Mouse (Mus musculus) hindbrain, embryonic 16.5 days (tissue): ENCODE results near the gene Ncoa4. TPM values are rescaled to one million over a fixed set of nuclear protein-coding genes. Genes with fewer than 3 reads are reported as not detected.
"Not testable (repeated sequence)": the region's sequence is repeated elsewhere in the genome, so short reads cannot be mapped to it uniquely, and the experiment has no call there.

Experiments used
- ATAC-seq: fragments of 200-750 bp; cut with Nextera tagmentation; 2 replicates; pipeline ENCODE4 v1.8.0; 2017; ENCODE audit warnings: moderate TSS enrichment, moderate library complexity
- H3K27ac ChIP-seq: fragments of 300-500 bp; sonication (generic); 2 replicates; pipeline ENCODE4 v1.5.1; 2014; ENCODE audit warnings: low read depth, mild to moderate bottlenecking, control low read depth, low read length, moderate library complexity
- H3K27me3 ChIP-seq: fragments of 300-500 bp; sonication (generic); replicated peaks from 2 replicates; pipeline ENCODE4 v1.6.1; 2014; ENCODE audit warnings: low read length; ENCODE audit not compliant: control insufficient read depth, insufficient read depth
- H3K36me3 ChIP-seq: fragments of 300-500 bp; sonication (generic); 2 replicates; pipeline ENCODE4 v1.6.1; 2014; ENCODE audit warnings: mild to moderate bottlenecking, low read length, moderate library complexity, mixed read lengths; ENCODE audit not compliant: control insufficient read depth, insufficient read depth
- H3K4me1 ChIP-seq: fragments of 300-500 bp; sonication (generic); 2 replicates; pipeline ENCODE4 v1.6.1; 2014; ENCODE audit warnings: low read depth, low read length; ENCODE audit not compliant: control insufficient read depth, insufficient read depth
- H3K4me2 ChIP-seq: fragments of 300-500 bp; sonication (generic); 2 replicates; pipeline ENCODE4 v1.6.1; 2014; ENCODE audit warnings: mild to moderate bottlenecking, low read length, control low read depth, moderate library complexity
- H3K4me3 ChIP-seq: fragments of 300-500 bp; sonication (generic); 2 replicates; pipeline ENCODE4 v1.5.1; 2014; ENCODE audit warnings: mild to moderate bottlenecking, low read length, control low read depth, moderate library complexity
- H3K9ac ChIP-seq: fragments of 300-500 bp; sonication (generic); 2 replicates; pipeline ENCODE4 v1.6.1; 2014; ENCODE audit warnings: low read depth, mild to moderate bottlenecking, control low read depth, low read length, moderate library complexity
- H3K9me3 ChIP-seq: fragments of 300-500 bp; sonication (generic); 2 replicates; pipeline ENCODE4 v1.6.1; 2014; ENCODE audit warnings: mild to moderate bottlenecking, low read length, moderate library complexity; ENCODE audit not compliant: control insufficient read depth
- WGBS: fragments of 180-500 bp; shearing (Covaris S2); extraction: QIAGEN DNeasy Blood & Tissue Kit; methylation state at CpG from one replicate; pipeline ENCODE4 v1.1.7; 2014; 5-methylcytosine and 5-hydroxymethylcytosine counted together
- polyA plus RNA-seq: library from polyadenylated mRNA; unstranded; fragments of >200 nt; fragmentation: Nextera tagmentation; extraction: Ambion mirVana; gene quantifications from 2 replicates; pipeline ENCODE4 v1.2.1, GENCODE M21; 2015

The Ncoa4 gene
- polyA plus RNA-seq: 104 and 116 TPM in 2 replicates

- WGBS: under 1% methylated on average over 40 of the region's 40 CpGs
- H3K9me3 ChIP-seq: no peaks in the 10 kb centered on the region
- peaks cover 17% of the 10 kb centered on the region for H3K4me1 ChIP-seq
- peak; percentile 98 for ATAC-seq
- peak within 1 kb of the TSS; percentile 82 for H3K4me3 ChIP-seq
- H3K27me3 ChIP-seq: no peaks in the 10 kb centered on the region
- H3K9ac ChIP-seq: peak within 1 kb of the TSS; percentile 94
- no peaks in the 10 kb centered on the region for H3K36me3 ChIP-seq
- H3K4me2 ChIP-seq: peak within 1 kb of the TSS; percentile 65
- peak within 1 kb of the TSS; percentile 85 for H3K27ac ChIP-seq
These were observed at the start of gene Ncoa4 for GRCm38 (mm10) chr14:32159690-32160246. TSS of gene Ncoa4 (plus strand) at chr14:32159865.

- H3K4me2 ChIP-seq, H3K9me3 ChIP-seq, H3K36me3 ChIP-seq, H3K9ac ChIP-seq, ATAC-seq, H3K4me1 ChIP-seq, H3K27me3 ChIP-seq, H3K27ac ChIP-seq, H3K4me3 ChIP-seq: not testable (repeated sequence)
- WGBS: 93% methylated on average over 10 of the region's 10 CpGs
These were observed 47.5 kb upstream of the Ncoa4 start for GRCm38 (mm10) chr14:32112124-32112523.

- H3K4me3 ChIP-seq: no peak overlapping the region
These were observed 38.4 kb upstream of the Ncoa4 start for GRCm38 (mm10) chr14:32120940-32121919.

GRCm38 (mm10) chr14:32121920-32122315, 37.7 kb upstream of the Ncoa4 start:
- H3K9me3 ChIP-seq: no peaks in the 10 kb centered on the region
- H3K27ac ChIP-seq: no peak overlapping the region
- H3K9ac ChIP-seq: no peak overlapping the region
- H3K36me3 ChIP-seq: no peaks in the 10 kb centered on the region
- no peak for ATAC-seq
- 46% methylated on average over 2 of the region's 2 CpGs for WGBS
- no peaks in the 10 kb centered on the region for H3K27me3 ChIP-seq
- H3K4me1 ChIP-seq: no peaks in the 10 kb centered on the region
- H3K4me3 ChIP-seq: no peak overlapping the region
- H3K4me2 ChIP-seq: no peak overlapping the region

More at GRCm38 (mm10) chr14:32120940-32121919, 38.4 kb upstream of the Ncoa4 start:
- Histone ChIP-seq H3K9ac (no peak overlapping the region), H3K9me3 (no peaks in the 10 kb centered on the region), H3K36me3 (no peaks in the 10 kb centered on the region), H3K4me1 (no peaks in the 10 kb centered on the region), H3K27me3 (no peaks in the 10 kb centered on the region), H3K27ac (no peak overlapping the region), H3K4me2 (no peak overlapping the region)
- ATAC-seq: no peak
- 75% methylated on average over 11 of the region's 11 CpGs for WGBS

- H3K4me2 ChIP-seq: no peak overlapping the region
- H3K9ac ChIP-seq: no peak overlapping the region
- no peak for ATAC-seq
- H3K27me3 ChIP-seq: no peaks in the 10 kb centered on the region
- no peak overlapping the region for H3K27ac ChIP-seq
- 63% methylated on average over 3 of the region's 3 CpGs for WGBS
- H3K9me3 ChIP-seq: no peaks in the 10 kb centered on the region
- no peak overlapping the region for H3K4me3 ChIP-seq
- no peaks in the 10 kb centered on the region for H3K4me1 ChIP-seq
- no peaks in the 10 kb centered on the region for H3K36me3 ChIP-seq
These were observed 35.4 kb upstream of the Ncoa4 start for GRCm38 (mm10) chr14:32124261-32124660.

GRCm38 (mm10) chr14:32125256-32125655, 34.4 kb upstream of the Ncoa4 start:
- WGBS: 84% methylated on average over 5 of the region's 5 CpGs
- H3K27ac ChIP-seq, H3K4me3 ChIP-seq, H3K27me3 ChIP-seq, H3K4me2 ChIP-seq, H3K36me3 ChIP-seq, H3K9me3 ChIP-seq, H3K4me1 ChIP-seq, H3K9ac ChIP-seq, ATAC-seq: not testable (repeated sequence)

- Histone ChIP-seq H3K27me3 (no peaks in the 10 kb centered on the region), H3K36me3 (no peaks in the 10 kb centered on the region), H3K4me1 (no peaks in the 10 kb centered on the region), H3K4me3 (no peak overlapping the region), H3K9ac (no peak overlapping the region), H3K9me3 (no peaks in the 10 kb centered on the region), H3K4me2 (no peak overlapping the region), H3K27ac (no peak overlapping the region)
- WGBS: 89% methylated on average over 5 of the region's 5 CpGs
- no peak for ATAC-seq
These were observed 31.3 kb upstream of the Ncoa4 start for GRCm38 (mm10) chr14:32128409-32128808.

- Histone ChIP-seq H3K4me2 (no peak overlapping the region), H3K27me3 (no peaks in the 10 kb centered on the region), H3K4me1 (no peaks in the 10 kb centered on the region), H3K9me3 (no peaks in the 10 kb centered on the region), H3K9ac (no peak overlapping the region), H3K36me3 (no peaks in the 10 kb centered on the region), H3K27ac (no peak overlapping the region), H3K4me3 (no peak overlapping the region)
- no peak for ATAC-seq
- 88% methylated on average over 4 of the region's 4 CpGs for WGBS
These were observed 27.8 kb upstream of the Ncoa4 start for GRCm38 (mm10) chr14:32131836-32132235.

GRCm38 (mm10) chr14:32134293-32134692, 25.4 kb upstream of the Ncoa4 start:
- H3K27me3 ChIP-seq: no peaks in the 10 kb centered on the region; the same call in 1 of the 2 replicates
- no peaks in the 10 kb centered on the region for H3K9me3 ChIP-seq
- H3K4me3 ChIP-seq: no peak overlapping the region
- no peak overlapping the region for H3K27ac ChIP-seq
- WGBS: 79% methylated on average over 2 of the region's 2 CpGs
- H3K9ac ChIP-seq: no peak overlapping the region
- no peak overlapping the region for H3K4me2 ChIP-seq
- no peaks in the 10 kb centered on the region for H3K36me3 ChIP-seq
- no peak for ATAC-seq
- no peaks in the 10 kb centered on the region for H3K4me1 ChIP-seq
